Mouse (Mus musculus): ENCODE data around the gene Mlst8.

DNA sequence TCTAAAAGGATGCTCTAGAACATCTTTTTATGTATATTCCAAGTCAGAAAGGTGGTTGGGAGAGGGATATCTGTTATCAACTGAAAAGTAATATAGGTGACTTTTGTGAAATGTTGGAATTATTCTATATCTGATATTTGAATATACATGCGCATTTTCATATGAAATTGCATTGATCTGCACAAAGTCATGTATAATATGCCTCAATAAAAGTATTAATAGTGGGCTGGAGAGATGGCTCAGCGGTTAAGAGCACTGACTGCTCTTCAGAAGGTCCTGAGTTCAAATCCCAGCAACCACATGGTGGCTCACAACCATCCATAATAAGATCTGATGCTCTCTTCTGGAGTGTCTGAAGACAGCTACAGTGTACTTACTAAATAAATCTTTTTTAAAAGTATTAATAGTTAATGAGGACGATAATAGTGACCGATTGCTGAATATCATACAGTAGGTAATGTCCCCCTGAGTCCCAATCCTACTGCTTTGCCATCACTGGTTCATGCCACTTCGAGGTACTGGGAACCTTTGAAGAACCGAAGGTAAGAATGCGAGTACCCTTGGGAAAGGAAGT, 9.5 kb downstream of the Mlst8 start:
- TF ChIP-seq CTCF (IDR thresholded peaks at IDR 0.05; ENCODE audit: extremely low read depth, insufficient read length, insufficient replicate concordance, low read depth, low read length) (no peak), POLR2A (IDR thresholded peaks at IDR 0.05; ENCODE audit: low read depth, low read length) (no peak)
